In the genomic region with DNA sequence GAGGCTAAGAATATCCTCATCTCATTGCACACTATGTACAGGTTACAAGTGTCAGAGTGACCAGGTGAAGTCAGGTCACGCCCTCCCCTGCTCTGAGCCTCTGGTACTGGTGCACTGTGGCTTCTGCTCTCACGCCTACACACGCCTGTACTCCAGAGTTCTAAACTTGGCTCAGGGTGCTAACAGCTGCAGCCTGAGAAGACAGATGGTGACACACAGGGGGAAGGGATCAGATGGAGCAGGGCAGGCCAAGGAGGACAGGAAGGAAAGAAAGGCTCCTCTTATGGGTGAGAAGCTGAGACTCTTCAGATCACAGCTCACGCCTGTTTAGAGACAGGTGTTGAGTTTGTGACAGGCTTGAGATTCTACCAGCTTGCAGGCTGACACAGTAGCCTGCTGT, we compare ENCODE assay signal across 13 mouse cellular contexts. TPM values are rescaled to one million over a fixed set of nuclear protein-coding genes. Genes with fewer than 3 reads are reported as not detected.
DNase-seq lines count a peak whose midpoint lies in the region; ATAC-seq and TF ChIP-seq lines count a peak whose summit lies in the region.
"Had no signal": no experiment of that assay in that cellular context is flagged by ENCODE, and none has a peak within 500 bp of the region (broad histone marks: within the 10 kb centered on the region; RNA-seq: fewer than 3 reads in every experiment).

No protein-coding gene starts in this region.

- H3K4me3 ChIP-seq in heart, postnatal 0 days (ENCODE audit: low read depth, low read length), result no peak overlapping the region
- no peak overlapping the region for H3K4me3 ChIP-seq in limb, embryonic 14.5 days (replicated peaks; ENCODE audit: low read length)
- H3K4me3 ChIP-seq: erythroblast, embryonic 14.5 days; neural tube, embryonic 12.5 days had no signal

- no peaks in the 10 kb centered on the region for H3K27me3 ChIP-seq in heart, postnatal 0 days (ENCODE audit: control insufficient read depth, insufficient read depth, low read length)
- H3K27me3 ChIP-seq in limb, embryonic 14.5 days (ENCODE audit: control insufficient read depth, insufficient read depth, low read length), result no peaks in the 10 kb centered on the region
- H3K27me3 ChIP-seq: neural tube, embryonic 12.5 days had no signal

- no peak overlapping the region for H3K27ac ChIP-seq in heart, postnatal 0 days (ENCODE audit: low read depth)
- no peak overlapping the region for H3K27ac ChIP-seq in limb, embryonic 14.5 days (replicated peaks; ENCODE audit: low read depth, low read length)
- H3K27ac ChIP-seq: neural tube, embryonic 12.5 days had no signal

- TF ChIP-seq EP300 in heart, postnatal 0 days (IDR thresholded peaks at IDR 0.05; ENCODE audit: low read depth), result no peak

- no peaks in the 10 kb centered on the region for H3K36me3 ChIP-seq in heart, postnatal 0 days (replicated peaks; ENCODE audit: control insufficient read depth, insufficient read depth, low read length)
- peaks cover 3% of the 10 kb centered on the region; the same call in 1 of the 2 replicates for H3K36me3 ChIP-seq in limb, embryonic 14.5 days (ENCODE audit: control insufficient read depth, insufficient read depth, low read length)

- ATAC-seq in heart, postnatal 0 days (ENCODE audit: insufficient read depth, low read depth), result no peak
- ATAC-seq in limb, embryonic 14.5 days (ENCODE audit: low FRiP score, low read depth), result peak; percentile 85

- WGBS in heart, postnatal 0 days, result 64% methylated on average over 4 of the region's 4 CpGs
- WGBS in limb, embryonic 14.5 days, result 73% methylated on average over 4 of the region's 4 CpGs

- H3K9me3 ChIP-seq in heart, postnatal 0 days (replicated peaks; ENCODE audit: control insufficient read depth, low read length), result no peaks in the 10 kb centered on the region
- H3K9me3 ChIP-seq in limb, embryonic 14.5 days (ENCODE audit: control insufficient read depth, low read length), result no peaks in the 10 kb centered on the region
- H3K9me3 ChIP-seq: neural tube, embryonic 12.5 days had no signal

- no peak overlapping the region for H3K9ac ChIP-seq in heart, postnatal 0 days (replicated peaks; ENCODE audit: low read depth, low read length)
- no peak overlapping the region for H3K9ac ChIP-seq in limb, embryonic 14.5 days (ENCODE audit: low read depth, low read length, severe bottlenecking)
- H3K9ac ChIP-seq: neural tube, embryonic 12.5 days had no signal

- no peak for TF ChIP-seq CTCF in heart, postnatal 0 days (IDR thresholded peaks at IDR 0.05; ENCODE audit: low read depth)

- H3K4me1 ChIP-seq in heart, postnatal 0 days (ENCODE audit: control insufficient read depth, insufficient read depth), result peaks cover under 1% of the 10 kb centered on the region; the same call in 1 of the 2 replicates
- no peaks in the 10 kb centered on the region for H3K4me1 ChIP-seq in limb, embryonic 14.5 days (ENCODE audit: control insufficient read depth, insufficient read depth, low read length)
- H3K4me1 ChIP-seq: neural tube, embryonic 12.5 days had no signal

- peak; percentile 10 for DNase-seq in heart, postnatal 0 days (ENCODE audit: low spot score)
- DNase-seq in heart, postnatal 4 days, result no peak
- peak; percentile 17 to 38 for DNase-seq in right cerebral cortex, postnatal 36 days (ENCODE audit: low spot score in 2 of 2)
- no peak for DNase-seq in right cerebral cortex, postnatal 4 days
- DNase-seq in limb, embryonic 14.5 days (ENCODE audit: low spot score), result no peak
- no peak for DNase-seq in embryo, embryonic 9.5 days (ENCODE audit: extremely low spot score)
- DNase-seq in adrenal gland, adult 18-20 months (ENCODE audit: low spot score in 2 of 2), result no peak
- no peak for DNase-seq in B cell, adult 2 months
- DNase-seq: cerebellum, adult 18-20 months; kidney, postnatal 10 days had no signal

- no peak overlapping the region for H3K4me2 ChIP-seq in heart, postnatal 0 days (ENCODE audit: low read depth, low read length)
- no peak overlapping the region for H3K4me2 ChIP-seq in limb, embryonic 14.5 days (replicated peaks; ENCODE audit: low read depth, low read length, severe bottlenecking)
- H3K4me2 ChIP-seq: liver, embryonic 11.5 days; neural tube, embryonic 12.5 days had no signal

- no peak for TF ChIP-seq POLR2A in limb, embryonic 14.5 days (IDR thresholded peaks at IDR 0.05; ENCODE audit: borderline replicate concordance, extremely low read depth, insufficient read depth, insufficient read length)

RNA-seq across cellular contexts. Expression of a gene that starts 7.7 kb away (rescaled TPM):
- 4.9 and 6.9 TPM in 2 replicates for total RNA-seq in heart, postnatal 0 days (2014; rRNA removed; ENCODE audit: low replicate concordance)
- 5.9 and 6.5 TPM in 2 replicates for polyA plus RNA-seq in heart, postnatal 0 days (2015; fragmentation: Nextera tagmentation; extraction: Ambion mirVana)
- 1 to 10 TPM; 6.1 to 8.3 TPM for total RNA-seq in heart, postnatal 4 days (2021)
- 39.6 and 40.7 TPM in 2 replicates for polyA plus RNA-seq in limb, embryonic 14.5 days (2012; rRNA removed)
- 26.4 and 28.3 TPM in 2 replicates for polyA plus RNA-seq in limb, embryonic 14.5 days (2014; fragmentation: Nextera tagmentation; extraction: Ambion mirVana)
- total RNA-seq in adrenal gland, adult 18-20 months (2021), result 1 to 10 TPM; 6.7 to 8.9 TPM

RNA-seq across cellular contexts. Expression of a gene that starts 11.6 kb away (rescaled TPM):
- total RNA-seq in heart, postnatal 0 days (2014; rRNA removed; ENCODE audit: low replicate concordance), result 86.3 and 90.3 TPM in 2 replicates
- 58.0 and 68.3 TPM in 2 replicates for polyA plus RNA-seq in heart, postnatal 0 days (2015; fragmentation: Nextera tagmentation; extraction: Ambion mirVana)
- total RNA-seq in heart, postnatal 4 days (2021), result 10 to 100 TPM; 79.0 to 84.5 TPM
- polyA plus RNA-seq in limb, embryonic 14.5 days (2012; rRNA removed), result 131 and 253 TPM in 2 replicates
- 122 and 125 TPM in 2 replicates for polyA plus RNA-seq in limb, embryonic 14.5 days (2014; fragmentation: Nextera tagmentation; extraction: Ambion mirVana)
- 100 to 1,000 TPM in 1 of 2 experiments, 10 to 100 TPM in 1; 79.3 to 109 TPM for total RNA-seq in adrenal gland, adult 18-20 months (2021)

Comparison
In these comparisons a context has a peak if more than half of its experiments do, and no peak if none do; other contexts are left out.
1. DNase-seq: peak in heart, postnatal 0 days (single experiment) and right cerebral cortex, postnatal 36 days (2 of 2); none in heart, postnatal 4 days (single experiment), right cerebral cortex, postnatal 4 days (single experiment), limb, embryonic 14.5 days (single experiment), embryo, embryonic 9.5 days (single experiment), adrenal gland, adult 18-20 months (0 of 2) and B cell, adult 2 months (0 of 2).